Mouse (Mus musculus) E14TG2a.4 (cell line): ENCODE measurements around the gene Dusp3.

Experiments
- H3K27me3 ChIP-seq: 2 replicates; pipeline ENCODE4 v1.6.1; 2014; ENCODE audit warnings: low read length, control low read depth; ENCODE audit not compliant: insufficient read depth
- H3K36me3 ChIP-seq: 2 replicates; pipeline ENCODE4 v1.6.1; 2014; ENCODE audit warnings: low read length, control low read depth; ENCODE audit not compliant: insufficient read depth
- H3K4me1 ChIP-seq: replicated peaks from 2 replicates; pipeline ENCODE4 v1.6.1; 2014; ENCODE audit warnings: low read depth, low read length, control low read depth
- H3K4me3 ChIP-seq: replicated peaks from 2 replicates; pipeline ENCODE4 v1.5.1; 2014; ENCODE audit warnings: mild to moderate bottlenecking, low read length
- H3K9me3 ChIP-seq: 2 replicates; pipeline ENCODE4 v1.6.1; 2014; ENCODE audit warnings: low read length, control low read depth
- CTCF ChIP-seq: conservative IDR thresholded peaks from 2 replicates; pipeline ENCODE4 v1.5.1; 2014; ENCODE audit warnings: low read length
- NANOG ChIP-seq: IDR thresholded peaks from 2 replicates; pipeline ENCODE4 v1.6.1; 2014; ENCODE audit warnings: borderline replicate concordance, low read length, mixed read lengths
- POU5F1 ChIP-seq: IDR thresholded peaks from 2 replicates; pipeline ENCODE4 v1.6.1; 2014; ENCODE audit warnings: low read length, borderline replicate concordance

Dusp3 gene

DNA sequence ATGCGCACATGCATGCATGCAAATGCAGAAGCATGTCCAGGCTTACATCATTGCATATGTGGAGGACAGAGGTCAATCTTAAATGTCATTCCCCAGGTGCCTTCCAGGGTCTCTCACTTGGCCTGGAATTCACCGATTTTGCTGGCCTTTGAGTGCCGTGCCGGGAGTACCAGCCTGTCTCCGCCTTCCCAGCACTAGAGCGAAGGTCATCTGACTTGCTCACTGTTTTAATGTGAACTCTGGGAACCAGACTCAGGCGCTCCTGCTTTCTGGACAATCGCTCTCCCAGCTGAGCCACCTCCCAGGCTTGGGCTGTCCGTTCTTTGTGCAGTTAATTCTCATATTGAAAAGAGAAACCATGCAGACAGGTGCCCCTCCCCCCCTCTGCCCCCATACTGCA lies 19.5 kb upstream of the Dusp3 start:
- H3K4me3 ChIP-seq, result no peak overlapping the region
- H3K36me3 ChIP-seq, result no peaks in the 10 kb centered on the region
- H3K27me3 ChIP-seq, result no peaks in the 10 kb centered on the region
- TF ChIP-seq NANOG (no peak), POU5F1 (no peak), CTCF (no peak)
- no peaks in the 10 kb centered on the region for H3K9me3 ChIP-seq
- H3K4me1 ChIP-seq, result peaks cover 26% of the 10 kb centered on the region

DNA sequence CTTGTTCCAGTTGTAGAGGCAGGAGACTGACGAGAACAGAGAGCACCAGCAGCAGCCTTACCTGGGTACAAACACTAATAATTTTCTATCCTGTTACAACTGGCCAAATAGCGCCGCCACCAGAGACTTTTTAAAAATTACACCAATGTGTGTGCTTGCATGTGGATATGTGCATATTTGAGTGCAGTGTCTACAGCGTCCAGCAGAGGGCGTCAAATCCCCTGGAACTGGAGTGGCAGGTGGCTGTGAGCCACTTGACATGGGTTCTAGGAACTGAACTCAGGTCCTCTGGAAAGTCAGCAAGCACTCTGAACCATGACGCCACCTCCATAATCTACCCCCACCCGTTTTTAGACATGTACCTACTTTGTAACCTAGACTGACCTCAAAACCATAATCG lies 17.4 kb upstream of the Dusp3 start:
- H3K27me3 ChIP-seq, result no peaks in the 10 kb centered on the region
- TF ChIP-seq NANOG (no peak), CTCF (peak; percentile 94)
- H3K9me3 ChIP-seq, result no peaks in the 10 kb centered on the region
- no peaks in the 10 kb centered on the region for H3K36me3 ChIP-seq
- H3K4me1 ChIP-seq, result peaks cover 13% of the 10 kb centered on the region
- no peak overlapping the region for H3K4me3 ChIP-seq

DNA sequence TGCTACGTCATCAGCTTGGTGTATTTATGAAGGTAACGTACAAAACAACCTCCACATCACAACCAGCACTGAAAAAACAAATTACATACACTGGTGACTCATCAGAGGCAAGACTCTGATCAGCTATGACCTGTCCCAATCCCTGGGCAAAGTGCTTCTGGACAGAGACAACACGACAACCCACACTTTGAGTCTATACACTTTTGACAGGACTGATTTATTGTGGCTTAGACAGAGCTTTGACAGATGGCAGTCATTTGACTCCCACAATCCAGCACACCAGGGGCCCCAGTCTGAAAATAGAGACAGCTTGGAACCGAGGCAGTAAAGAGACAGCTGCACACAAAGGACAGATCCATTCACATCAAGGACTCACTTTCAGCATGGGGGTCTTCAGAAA lies 12.7 kb upstream of the Dusp3 start:
- H3K36me3 ChIP-seq, result no peaks in the 10 kb centered on the region
- no peak overlapping the region for H3K4me3 ChIP-seq
- TF ChIP-seq NANOG (no peak), POU5F1 (no peak), CTCF (no peak)
- no peaks in the 10 kb centered on the region for H3K9me3 ChIP-seq
- H3K4me1 ChIP-seq, result 0 out of 2 replicates have a peak, but pooled peaks cover 3% of the 10 kb centered on the region
- H3K27me3 ChIP-seq, result no peaks in the 10 kb centered on the region; the same call in 1 of the 2 replicates

DNA sequence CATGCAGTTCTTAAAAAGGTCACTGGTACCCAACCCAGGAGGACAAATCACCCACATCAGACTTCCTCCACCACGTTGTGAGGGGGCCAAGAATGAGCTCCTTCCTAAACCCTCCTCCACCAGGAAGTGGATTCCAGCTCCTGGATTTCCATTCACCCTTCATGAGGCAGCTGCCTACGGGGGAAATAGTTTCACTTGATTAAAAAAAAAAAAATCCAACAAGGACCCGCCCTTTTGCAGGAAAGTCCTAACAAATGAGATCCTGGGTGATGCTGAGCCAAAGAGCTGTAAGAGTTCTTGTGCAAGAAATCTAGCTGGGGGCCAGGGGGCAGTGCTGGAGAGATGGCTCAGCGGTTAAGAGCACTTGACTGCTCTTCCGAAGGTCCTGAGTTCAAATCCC lies 11.4 kb upstream of the Dusp3 start:
- H3K27me3 ChIP-seq, result no peaks in the 10 kb centered on the region; the same call in 1 of the 2 replicates
- TF ChIP-seq CTCF, result no peak
- TF ChIP-seq NANOG, result no peak
- TF ChIP-seq POU5F1, result no peak
- 0 out of 2 replicates have a peak, but pooled peaks cover 3% of the 10 kb centered on the region for H3K4me1 ChIP-seq
- H3K4me3 ChIP-seq, result no peak overlapping the region
- H3K36me3 ChIP-seq, result no peaks in the 10 kb centered on the region
- H3K9me3 ChIP-seq, result no peaks in the 10 kb centered on the region

DNA sequence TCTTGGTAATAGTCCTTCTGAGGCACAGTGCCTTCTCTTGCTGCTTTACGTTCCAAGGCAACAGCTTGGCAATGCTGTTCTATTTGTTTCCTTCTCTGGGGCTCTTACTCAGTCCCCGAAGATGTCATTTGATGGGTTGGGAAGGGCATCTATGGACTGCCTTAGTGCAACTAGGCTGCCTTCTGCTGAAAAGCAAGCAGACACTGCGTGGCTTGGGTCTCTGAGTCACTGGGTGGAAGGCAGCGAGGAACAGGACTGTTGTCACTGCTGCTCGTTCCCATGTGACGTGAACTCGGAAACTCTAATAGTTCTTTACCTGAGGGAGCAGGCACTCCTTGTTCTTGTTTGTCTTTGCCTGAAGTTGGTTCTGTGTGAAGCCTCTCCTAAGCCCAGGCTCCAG lies 9.1 kb upstream of the Dusp3 start:
- Histone ChIP-seq H3K9me3 (no peaks in the 10 kb centered on the region), H3K36me3 (no peaks in the 10 kb centered on the region), H3K27me3 (no peaks in the 10 kb centered on the region; the same call in 1 of the 2 replicates), H3K4me1 (0 out of 2 replicates have a peak, but pooled peaks cover 3% of the 10 kb centered on the region), H3K4me3 (no peak overlapping the region)
- TF ChIP-seq CTCF (no peak), POU5F1 (no peak), NANOG (no peak)

DNA sequence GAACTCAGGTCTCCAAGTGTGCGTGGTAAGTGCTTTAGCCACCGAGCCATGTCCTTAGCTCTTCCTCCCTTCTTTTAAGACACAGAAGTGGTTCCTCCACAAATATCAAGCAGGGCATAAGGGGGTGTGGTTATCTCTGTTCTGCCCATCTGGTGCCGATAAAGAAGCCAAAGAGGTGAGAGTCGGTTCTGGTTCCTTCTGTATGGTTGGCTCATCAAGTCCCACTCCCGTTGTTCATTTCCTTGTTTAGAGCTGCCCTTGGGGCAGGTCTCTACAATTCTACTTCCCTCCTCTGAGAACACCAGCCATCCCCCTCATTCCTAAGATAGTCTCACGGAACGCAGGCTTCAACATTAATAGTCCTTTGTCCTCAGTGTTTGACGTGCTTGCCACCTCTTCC lies 7.3 kb upstream of the Dusp3 start:
- no peak overlapping the region for H3K4me3 ChIP-seq
- no peaks in the 10 kb centered on the region for H3K36me3 ChIP-seq
- no peak for TF ChIP-seq NANOG
- no peak for TF ChIP-seq POU5F1
- no peak for TF ChIP-seq CTCF
- H3K4me1 ChIP-seq, result 0 out of 2 replicates have a peak, but pooled peaks cover 3% of the 10 kb centered on the region
- H3K27me3 ChIP-seq, result peaks cover 8% of the 10 kb centered on the region; the same call in 1 of the 2 replicates
- no peaks in the 10 kb centered on the region for H3K9me3 ChIP-seq

DNA sequence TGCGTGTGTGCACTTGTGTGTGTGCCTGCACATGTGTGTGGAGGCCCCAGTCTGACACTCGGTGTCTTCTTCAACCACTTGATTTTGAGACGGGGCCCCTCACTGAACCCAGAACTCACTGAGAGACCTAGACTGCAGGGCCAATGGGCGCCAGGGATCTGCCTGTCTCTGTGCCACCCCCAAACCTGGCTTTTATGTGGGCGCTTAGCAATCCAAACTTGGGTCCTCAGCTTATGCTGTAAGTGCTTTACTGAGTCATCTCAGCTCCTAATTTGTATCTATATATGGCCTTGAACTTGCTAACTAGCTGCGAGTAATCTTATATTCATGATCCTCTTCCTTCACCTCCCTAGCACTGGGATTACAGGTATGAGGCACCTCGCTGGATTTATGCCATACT lies 5.6 kb upstream of the Dusp3 start:
- Histone ChIP-seq H3K27me3 (peaks cover 17% of the 10 kb centered on the region; the same call in 1 of the 2 replicates), H3K9me3 (no peaks in the 10 kb centered on the region), H3K4me1 (no peaks in the 10 kb centered on the region), H3K4me3 (no peak overlapping the region), H3K36me3 (no peaks in the 10 kb centered on the region)
- TF ChIP-seq CTCF (no peak), NANOG (no peak), POU5F1 (no peak)

DNA sequence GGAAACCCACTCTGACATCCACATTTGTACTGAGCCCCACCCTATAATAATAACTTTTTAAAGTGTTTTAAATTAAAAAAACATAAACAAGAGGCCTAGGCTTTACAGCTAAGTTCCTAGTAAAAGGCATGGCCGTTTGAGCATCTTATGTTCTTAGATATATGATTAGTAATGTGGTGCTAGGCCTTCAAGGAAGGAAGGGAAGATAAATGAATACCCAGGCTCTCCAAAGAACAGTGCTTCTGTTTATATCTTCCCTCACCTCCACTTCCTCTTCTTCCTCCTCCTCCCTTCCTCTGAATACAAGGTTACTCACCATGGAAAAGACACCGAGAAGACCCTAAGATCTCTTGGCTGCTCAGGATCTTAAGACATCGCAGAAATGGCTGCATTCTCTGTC lies 5.0 kb upstream of the Dusp3 start:
- H3K27me3 ChIP-seq, result peaks cover 23% of the 10 kb centered on the region
- no peaks in the 10 kb centered on the region for H3K36me3 ChIP-seq
- no peak for TF ChIP-seq POU5F1
- no peaks in the 10 kb centered on the region for H3K9me3 ChIP-seq
- no peak overlapping the region for H3K4me3 ChIP-seq
- H3K4me1 ChIP-seq, result no peaks in the 10 kb centered on the region

DNA sequence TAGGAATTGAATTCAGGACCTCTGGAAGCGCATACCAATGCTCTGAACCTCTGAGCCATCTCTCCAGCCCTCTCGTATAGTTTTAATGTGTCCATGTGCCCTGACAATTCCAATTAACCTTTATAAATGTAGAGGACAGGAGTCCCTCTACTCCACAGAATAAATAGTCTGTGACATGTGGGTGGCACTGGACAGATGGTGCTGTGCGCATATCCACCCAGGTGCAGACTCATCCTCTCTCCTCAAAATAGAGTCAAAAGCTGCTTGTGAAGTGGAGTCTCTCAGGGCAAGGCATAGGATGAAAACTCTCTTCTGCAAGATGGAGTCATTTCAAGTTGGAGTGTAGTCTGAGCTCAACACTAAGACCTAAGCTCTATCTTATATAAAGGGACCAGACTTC lies 3.4 kb upstream of the Dusp3 start:
- Histone ChIP-seq H3K9me3 (no peaks in the 10 kb centered on the region), H3K4me3 (no peak overlapping the region), H3K36me3 (no peaks in the 10 kb centered on the region), H3K4me1 (peaks cover 6% of the 10 kb centered on the region), H3K27me3 (peaks cover 27% of the 10 kb centered on the region)
- TF ChIP-seq NANOG, result no peak
- no peak for TF ChIP-seq POU5F1
- TF ChIP-seq CTCF, result no peak
